Mouse (Mus musculus) stomach, embryonic 16.5 days (tissue): ENCODE data around the gene Krtap4-13. TPM values are rescaled to one million over a fixed set of nuclear protein-coding genes. Genes with fewer than 3 reads are reported as not detected.

Experiments
- polyA plus RNA-seq: library from polyadenylated mRNA; unstranded; fragments of >200 nt; fragmentation: Nextera tagmentation; extraction: Ambion mirVana; gene quantifications from 2 replicates; pipeline ENCODE4 v1.2.1, GENCODE M21; 2015

Gene Krtap4-13
- polyA plus RNA-seq, 1 experiment from 2014 or later = not detected

Other genes starting within 250 kb of the Krtap4-13 start
- not detected in 2 replicates for gene Krtap3-1, start 243.3 kb downstream of the Krtap4-13 start, polyA plus RNA-seq
- not detected in 2 replicates for gene Krtap1-5, start 228.9 kb downstream of the Krtap4-13 start, polyA plus RNA-seq
- gene Krtap1-4, start 226.2 kb downstream of the Krtap4-13 start, polyA plus RNA-seq = not detected in 2 replicates
- gene Krtap1-3, start 218.6 kb downstream of the Krtap4-13 start, polyA plus RNA-seq = not detected in 2 replicates
- not detected in 2 replicates for gene Krtap9-3, start 211.8 kb downstream of the Krtap4-13 start, polyA plus RNA-seq
- not detected in 2 replicates for gene Gm11938, start 206.6 kb downstream of the Krtap4-13 start, polyA plus RNA-seq
- gene Gm11937, start 199.7 kb downstream of the Krtap4-13 start, polyA plus RNA-seq = not detected in 2 replicates
- gene Krtap2-4, start 195.0 kb downstream of the Krtap4-13 start, polyA plus RNA-seq = not detected in 2 replicates
- gene Gm11562, start 189.5 kb downstream of the Krtap4-13 start, polyA plus RNA-seq = not detected in 2 replicates
- gene Krtap4-1, start 181.7 kb downstream of the Krtap4-13 start, polyA plus RNA-seq = not detected in 2 replicates
- not detected in 2 replicates for gene Krtap4-2, start 174.8 kb downstream of the Krtap4-13 start, polyA plus RNA-seq
- gene Krtap4-7, start 165.8 kb downstream of the Krtap4-13 start, polyA plus RNA-seq = not detected in 2 replicates
- not detected in 2 replicates for gene Gm11555, start 159.7 kb downstream of the Krtap4-13 start, polyA plus RNA-seq
- gene Gm11563, start 150.9 kb downstream of the Krtap4-13 start, polyA plus RNA-seq = not detected in 2 replicates
- gene Krtap4-6, start 143.9 kb downstream of the Krtap4-13 start, polyA plus RNA-seq = not detected in 2 replicates
- not detected in 2 replicates for gene Gm14190, start 119.2 kb downstream of the Krtap4-13 start, polyA plus RNA-seq
- not detected in 2 replicates for gene Gm14180, start 75.6 kb downstream of the Krtap4-13 start, polyA plus RNA-seq
- not detected in 2 replicates for gene Gm11595, start 37.0 kb downstream of the Krtap4-13 start, polyA plus RNA-seq
- gene Krtap4-8, start 29.2 kb downstream of the Krtap4-13 start, polyA plus RNA-seq = not detected in 2 replicates
- gene Krtap4-9, start 24.7 kb downstream of the Krtap4-13 start, polyA plus RNA-seq = not detected in 2 replicates
- not detected in 2 replicates for gene Gm11596, start 16.4 kb downstream of the Krtap4-13 start, polyA plus RNA-seq
- gene Gm11569, start 11.0 kb downstream of the Krtap4-13 start, polyA plus RNA-seq = not detected in 2 replicates
- not detected in 2 replicates for gene Gm11554, start 5.4 kb downstream of the Krtap4-13 start, polyA plus RNA-seq
- gene Gm11564, start 5.8 kb upstream of the Krtap4-13 start, polyA plus RNA-seq = not detected in 2 replicates
- gene 2300003K06Rik, start 28.2 kb upstream of the Krtap4-13 start, polyA plus RNA-seq = not detected in 2 replicates
- gene Krtap4-16, start 41.7 kb upstream of the Krtap4-13 start, polyA plus RNA-seq = not detected in 2 replicates
- not detected in 2 replicates for gene Gm11568, start 48.0 kb upstream of the Krtap4-13 start, polyA plus RNA-seq
- not detected in 2 replicates for gene Gm11559, start 54.6 kb upstream of the Krtap4-13 start, polyA plus RNA-seq
- gene Krtap9-1, start 63.5 kb upstream of the Krtap4-13 start, polyA plus RNA-seq = not detected in 2 replicates
- not detected in 2 replicates for gene Gm11567, start 69.3 kb upstream of the Krtap4-13 start, polyA plus RNA-seq
- not detected in 2 replicates for gene Krtap31-1, start 98.0 kb upstream of the Krtap4-13 start, polyA plus RNA-seq
- gene Gm11565, start 104.9 kb upstream of the Krtap4-13 start, polyA plus RNA-seq = not detected in 2 replicates
- gene Krtap31-2, start 126.4 kb upstream of the Krtap4-13 start, polyA plus RNA-seq = not detected in 2 replicates
- gene Krtap9-5, start 138.6 kb upstream of the Krtap4-13 start, polyA plus RNA-seq = not detected in 2 replicates
- gene Krtap29-1, start 169.2 kb upstream of the Krtap4-13 start, polyA plus RNA-seq = not detected in 2 replicates
- not detected in 2 replicates for gene Krtap16-1, start 176.7 kb upstream of the Krtap4-13 start, polyA plus RNA-seq
- not detected in 2 replicates for gene Krtap17-1, start 184.1 kb upstream of the Krtap4-13 start, polyA plus RNA-seq
- 0.23 and 0.34 TPM in 2 replicates for gene Krt33a, start 206.3 kb upstream of the Krtap4-13 start, polyA plus RNA-seq
- gene Krt33b, start 220.0 kb upstream of the Krtap4-13 start, polyA plus RNA-seq = 0.30 TPM in 1 of 2 replicates, not detected in the other
- gene Krt34, start 231.7 kb upstream of the Krtap4-13 start, polyA plus RNA-seq = 3.2 and 4.2 TPM in 2 replicates
- 0.74 and 0.81 TPM in 2 replicates for gene Krt31, start 240.7 kb upstream of the Krtap4-13 start, polyA plus RNA-seq